9 mouse cellular contexts compared by ENCODE assay signal in genomic region chr19:29940239-29940638, GRCm38 (mm10). TPM values are rescaled to one million over a fixed set of nuclear protein-coding genes. Genes with fewer than 3 reads are reported as not detected.
DNase-seq lines count a peak whose midpoint lies in the region; ATAC-seq lines count a peak whose summit lies in the region.
"Had no signal": no experiment of that assay in that cellular context is flagged by ENCODE, and none has a peak within 500 bp of the region (broad histone marks: within the 10 kb centered on the region; RNA-seq: fewer than 3 reads in every experiment).

No protein-coding gene starts in this region.

- ATAC-seq in kidney, embryonic 15.5 days (replicated peaks; ENCODE audit: low FRiP score), result peak; percentile 52
- ATAC-seq in kidney, embryonic 16.5 days (ENCODE audit: low FRiP score, low TSS enrichment), result peak; percentile 64
- ATAC-seq in stomach, embryonic 14.5 days (ENCODE audit: insufficient number of reproducible peaks, insufficient read depth, low FRiP score, low read depth), result no peak; the same call in 1 of the 2 replicates

- peak overlapping the region; percentile 26; the same call in 1 of the 2 replicates for H3K4me2 ChIP-seq in kidney, embryonic 15.5 days
- H3K4me2 ChIP-seq in kidney, embryonic 16.5 days (replicated peaks; ENCODE audit: low read depth, low read length), result peak overlapping the region; percentile 11; the same call in 1 of the 2 replicates
- no peak overlapping the region for H3K4me2 ChIP-seq in stomach, embryonic 14.5 days (replicated peaks; ENCODE audit: low read depth, low read length)

- 34% methylated on average over 6 of the region's 6 CpGs for WGBS in kidney, embryonic 15.5 days
- WGBS in kidney, embryonic 16.5 days, result 40% methylated on average over 6 of the region's 6 CpGs
- WGBS in stomach, embryonic 14.5 days, result 39% methylated on average over 6 of the region's 6 CpGs

- H3K4me1 ChIP-seq in kidney, embryonic 15.5 days, result peaks cover 23% of the 10 kb centered on the region
- H3K4me1 ChIP-seq in kidney, embryonic 16.5 days (ENCODE audit: insufficient read depth, low read length), result peaks cover 12% of the 10 kb centered on the region
- H3K4me1 ChIP-seq in stomach, embryonic 14.5 days (ENCODE audit: control insufficient read depth, insufficient read depth, low read length), result peaks cover 8% of the 10 kb centered on the region; the same call in 1 of the 2 replicates

- peak overlapping the region; percentile 24 for H3K27ac ChIP-seq in kidney, embryonic 15.5 days
- H3K27ac ChIP-seq in kidney, embryonic 16.5 days (ENCODE audit: low read length), result peak overlapping the region; percentile 51
- H3K27ac ChIP-seq in stomach, embryonic 14.5 days (ENCODE audit: low read length), result 0 out of 2 replicates have a peak overlapping the region, but pooled peaks have one; percentile 7

- no peak overlapping the region for H3K9ac ChIP-seq in kidney, embryonic 15.5 days
- no peak overlapping the region for H3K9ac ChIP-seq in kidney, embryonic 16.5 days (replicated peaks; ENCODE audit: low read length)
- H3K9ac ChIP-seq in stomach, embryonic 14.5 days (replicated peaks; ENCODE audit: low read depth, low read length), result no peak overlapping the region

- H3K36me3 ChIP-seq in kidney, embryonic 15.5 days, result no peaks in the 10 kb centered on the region
- no peaks in the 10 kb centered on the region for H3K36me3 ChIP-seq in kidney, embryonic 16.5 days (ENCODE audit: insufficient read depth, low read length)
- H3K36me3 ChIP-seq in stomach, embryonic 14.5 days (ENCODE audit: control insufficient read depth, insufficient read depth, low read length), result no peaks in the 10 kb centered on the region

- no peak for DNase-seq in kidney, adult 18-20 months
- peak; percentile 68 for DNase-seq in heart, adult 8-10 months (ENCODE audit: low spot score)
- no peak for DNase-seq in retina, postnatal 1 day
- no peak for DNase-seq in right cerebral cortex, postnatal 4 days
- no peak for DNase-seq in left cerebral cortex, adult 11 months (ENCODE audit: low spot score)

- H3K4me3 ChIP-seq in kidney, embryonic 15.5 days (replicated peaks), result no peak overlapping the region
- no peak overlapping the region for H3K4me3 ChIP-seq in kidney, embryonic 16.5 days (ENCODE audit: low read length)
- H3K4me3 ChIP-seq in stomach, embryonic 14.5 days (ENCODE audit: low read depth, low read length), result no peak overlapping the region

- H3K9me3 ChIP-seq in kidney, embryonic 15.5 days (replicated peaks), result no peaks in the 10 kb centered on the region
- no peaks in the 10 kb centered on the region for H3K9me3 ChIP-seq in kidney, embryonic 16.5 days (ENCODE audit: low read length)
- no peaks in the 10 kb centered on the region for H3K9me3 ChIP-seq in stomach, embryonic 14.5 days (ENCODE audit: control insufficient read depth, low read depth, low read length)

- H3K27me3 ChIP-seq in kidney, embryonic 15.5 days, result no peaks in the 10 kb centered on the region
- no peaks in the 10 kb centered on the region for H3K27me3 ChIP-seq in kidney, embryonic 16.5 days (ENCODE audit: insufficient read depth, low read length)
- no peaks in the 10 kb centered on the region for H3K27me3 ChIP-seq in stomach, embryonic 14.5 days (ENCODE audit: control insufficient read depth, insufficient read depth, low read length)

RNA-seq across cellular contexts. Expression of gene Il33, which starts 15.3 kb away (rescaled TPM):
- polyA plus RNA-seq in kidney, embryonic 15.5 days (2015; fragmentation: Nextera tagmentation; extraction: Ambion mirVana), result 41.7 and 45.2 TPM in 2 replicates
- 10 to 100 TPM in 2 of 4 experiments, 1 to 10 TPM in 2; 5.7 to 12.2 (median 9.4) TPM for total RNA-seq in heart, adult 8-10 months (2022)
- 48.1 and 48.3 TPM in 2 replicates for polyA plus RNA-seq in kidney, embryonic 16.5 days (2015; fragmentation: Nextera tagmentation; extraction: Ambion mirVana)
- 10.5 and 12.0 TPM in 2 replicates for polyA plus RNA-seq in stomach, embryonic 14.5 days (2014; fragmentation: Nextera tagmentation; extraction: Ambion mirVana)
- total RNA-seq: megakaryocyte-erythroid progenitor cell, adult 5-6 weeks had no signal
